Mouse (Mus musculus) C2C12 (cell line): ENCODE measurements around the gene Stox2.

Source experiments
- CTCF ChIP-seq: IDR thresholded peaks from one replicate; pipeline ENCODE4 v1.5.1; 2011; ENCODE audit not compliant: control insufficient read depth, insufficient read depth, insufficient read length
- MAX ChIP-seq: IDR thresholded peaks from one replicate; pipeline ENCODE4 v1.6.1; 2011; ENCODE audit warnings: mild to moderate bottlenecking, control low read depth
- MYOD1 ChIP-seq: IDR thresholded peaks from one replicate; pipeline ENCODE4 v1.6.1; 2011; ENCODE audit warnings: low read depth; ENCODE audit not compliant: control insufficient read depth, insufficient read length
- MYOG ChIP-seq: IDR thresholded peaks from one replicate; pipeline ENCODE4 v1.6.1; 2011; ENCODE audit not compliant: control insufficient read depth, insufficient read length; ENCODE audit errors: extremely low read depth
- USF1 ChIP-seq: IDR thresholded peaks from one replicate; pipeline ENCODE4 v1.6.1; 2011; ENCODE audit warnings: low read depth, mild to moderate bottlenecking, control low read depth, moderate library complexity

- TF ChIP-seq USF1 (no peak), CTCF (no peak), MYOG (no peak), MAX (no peak), MYOD1 (no peak)
Measured at GRCm38 (mm10) chr8:47413524-47414257, 32.5 kb downstream of the Stox2 start.
